Mouse (Mus musculus) heart, adult 2 months (tissue): ENCODE measurements around the gene Tctex1d2.

Experiments
- CTCF ChIP-seq: fragments of 200-600 bp; IDR thresholded peaks from 2 replicates; pipeline ENCODE4 v1.8.1; 2022; ENCODE audit warnings: antibody characterized with exemption, mild to moderate bottlenecking, moderate library complexity
- POLR2A ChIP-seq: fragments of 200-500 bp; IDR thresholded peaks from 2 replicates; pipeline ENCODE4 v1.6.1; 2011; ENCODE audit warnings: mild to moderate bottlenecking, low read depth, low read length, control low read depth; ENCODE audit not compliant: insufficient read depth

- no peak for TF ChIP-seq CTCF
- TF ChIP-seq POLR2A: no peak
These were observed 43.4 kb downstream of the Tctex1d2 start for GRCm38 (mm10) chr16:32462950-32463349.
